Mouse (Mus musculus): ENCODE measurements around the gene Xrcc3. TPM values are rescaled to one million over a fixed set of nuclear protein-coding genes. Genes with fewer than 3 reads are reported as not detected.

Gene Xrcc3
- total RNA-seq, 2 experiments from 2014 or later, result 0.53 to 0.86 TPM

- intact Hi-C loops (cut with DNase I; ENCODE audit: low total_unique reads), result no loop called here
- DNase-seq, result no peak
These were observed 26.7 kb downstream of the Xrcc3 start for GRCm38 (mm10) chr12:111787015-111787414.

GRCm38 (mm10) chr12:111785174-111785573, 28.5 kb downstream of the Xrcc3 start:
- DNase-seq, result no peak
- intact Hi-C loops (cut with DNase I; ENCODE audit: low total_unique reads), result no loop called here

GRCm38 (mm10) chr12:111779544-111779943, 34.1 kb downstream of the Xrcc3 start:
- no peak for DNase-seq
- intact Hi-C loops (cut with DNase I; ENCODE audit: low total_unique reads), result no loop called here

GRCm38 (mm10) chr12:111777919-111778318, 35.8 kb downstream of the Xrcc3 start:
- DNase-seq, result no peak
- intact Hi-C loops (cut with DNase I; ENCODE audit: low total_unique reads), result no loop called here

- no peak for DNase-seq
- intact Hi-C loops (cut with DNase I; ENCODE audit: low total_unique reads), result no loop called here
These were observed 38.8 kb downstream of the Xrcc3 start for GRCm38 (mm10) chr12:111774845-111775244.

- intact Hi-C loops (cut with DNase I; ENCODE audit: low total_unique reads), result no loop called here
These were observed 39.5 kb downstream of the Xrcc3 start for GRCm38 (mm10) chr12:111774156-111774555.

GRCm38 (mm10) chr12:111770651-111771050, 43.0 kb downstream of the Xrcc3 start:
- no peak for DNase-seq
- intact Hi-C loops (cut with DNase I; ENCODE audit: low total_unique reads), result no loop called here

More at GRCm38 (mm10) chr12:111774156-111774555, 39.5 kb downstream of the Xrcc3 start:
- DNase-seq, result no peak

GRCm38 (mm10) chr12:111769816-111770577, 43.7 kb downstream of the Xrcc3 start:
- intact Hi-C loops (cut with DNase I; ENCODE audit: low total_unique reads), result no loop called here
- DNase-seq, result no peak

- peak; percentile 68 for DNase-seq
- intact Hi-C loops (cut with DNase I; ENCODE audit: low total_unique reads), result no loop called here
These were observed 44.4 kb downstream of the Xrcc3 start for GRCm38 (mm10) chr12:111769306-111769705.

GRCm38 (mm10) chr12:111768322-111768928, 45.2 kb downstream of the Xrcc3 start:
- DNase-seq, result no peak
- intact Hi-C loops (cut with DNase I; ENCODE audit: low total_unique reads), result no loop called here

GRCm38 (mm10) chr12:111766313-111767236, 47.1 kb downstream of the Xrcc3 start:
- intact Hi-C loops (cut with DNase I; ENCODE audit: low total_unique reads), result no loop called here
- no peak for DNase-seq

GRCm38 (mm10) chr12:111762620-111763280, 50.9 kb downstream of the Xrcc3 start:
- no peak for DNase-seq
- intact Hi-C loops (cut with DNase I; ENCODE audit: low total_unique reads), result no loop called here

GRCm38 (mm10) chr12:111760306-111760908, 53.3 kb downstream of the Xrcc3 start:
- no peak for DNase-seq
- intact Hi-C loops (cut with DNase I; ENCODE audit: low total_unique reads), result no loop called here

GRCm38 (mm10) chr12:111759176-111760061, 54.3 kb downstream of the Xrcc3 start:
- intact Hi-C loops (cut with DNase I; ENCODE audit: low total_unique reads), result no loop called here

GRCm38 (mm10) chr12:111758381-111759175, 55.1 kb downstream of the Xrcc3 start, which contains the start of gene Klc1:
Gene Klc1, plus strand, starts transcription at chr12:111758849.
- intact Hi-C loops (cut with DNase I; ENCODE audit: low total_unique reads), result no loop called here
- peak; percentile 71 for DNase-seq

More at GRCm38 (mm10) chr12:111759176-111760061, 54.3 kb downstream of the Xrcc3 start:
- DNase-seq, result peak; percentile 78

- intact Hi-C loops (cut with DNase I; ENCODE audit: low total_unique reads), result no loop called here
- DNase-seq, result no peak
These were observed 55.9 kb downstream of the Xrcc3 start for GRCm38 (mm10) chr12:111757561-111758325.

GRCm38 (mm10) chr12:111756698-111757082, 57.0 kb downstream of the Xrcc3 start:
- intact Hi-C loops (cut with DNase I; ENCODE audit: low total_unique reads), result no loop called here
- no peak for DNase-seq
